Mouse (Mus musculus): ENCODE measurements around the gene Sox8. TPM values are rescaled to one million over a fixed set of nuclear protein-coding genes. Genes with fewer than 3 reads are reported as not detected.

Gene Sox8
- polyA plus RNA-seq, 1 experiment from 2014 or later: 8.0 TPM

DNA sequence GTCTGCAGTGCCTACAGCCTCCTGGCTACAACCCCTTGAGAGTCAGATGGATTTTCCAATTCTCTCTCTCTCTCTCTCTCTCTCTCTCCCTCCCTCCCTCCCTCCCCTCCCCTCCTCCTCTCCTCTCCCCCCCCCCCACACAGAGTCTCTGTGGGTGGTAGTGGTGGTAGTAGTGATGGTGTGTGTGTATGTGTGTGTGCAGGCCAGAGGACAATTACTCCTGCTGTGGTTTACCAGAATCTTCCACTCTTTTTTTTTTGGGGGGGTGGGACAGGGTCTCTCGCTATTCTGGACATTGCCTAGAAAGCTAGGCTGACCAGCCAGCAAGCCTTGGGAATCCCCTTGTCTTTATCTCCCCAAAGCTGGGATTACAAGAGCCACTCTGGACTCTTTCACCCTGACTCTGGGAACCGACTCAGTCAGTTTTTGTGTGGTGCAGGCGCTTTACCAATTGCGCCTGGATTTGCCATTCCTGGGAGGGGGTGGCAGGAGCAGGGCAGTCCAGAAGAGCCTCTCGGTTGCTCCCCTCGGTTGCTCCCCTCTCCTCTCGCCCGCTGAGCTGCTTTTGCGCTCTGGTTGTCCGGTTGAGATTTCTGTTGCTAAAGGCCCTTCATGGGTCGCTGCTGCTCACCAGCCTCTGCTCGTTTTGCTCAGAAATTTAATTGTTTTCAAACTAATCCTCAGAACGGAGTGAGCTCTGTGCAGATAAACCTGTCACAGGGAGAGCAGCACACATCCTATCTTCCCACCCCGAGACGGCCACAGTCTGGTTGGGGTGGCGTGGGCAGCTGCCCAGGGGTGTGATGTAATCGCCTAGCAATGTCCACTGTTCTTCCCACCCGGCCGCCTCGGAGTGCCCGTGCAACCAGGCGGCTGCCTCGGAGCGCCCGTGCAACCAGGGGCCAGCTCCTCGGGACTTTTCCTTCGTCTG is 31.3 kb downstream of the Sox8 start:
- H3K27me3 ChIP-seq (ENCODE audit: control insufficient read depth, insufficient read depth, low read length): no peaks in the 10 kb centered on the region
- no peak overlapping the region for H3K4me3 ChIP-seq (ENCODE audit: low read depth, low read length)
- no peak overlapping the region for H3K9ac ChIP-seq (replicated peaks; ENCODE audit: low read depth, low read length)
- no peak overlapping the region for H3K27ac ChIP-seq (ENCODE audit: low read length)
- H3K36me3 ChIP-seq (ENCODE audit: control insufficient read depth, insufficient read depth, low read length): no peaks in the 10 kb centered on the region
- no peak overlapping the region for H3K4me2 ChIP-seq (replicated peaks; ENCODE audit: low read depth, low read length)
- WGBS: 37% methylated on average over 27 of the region's 27 CpGs
- H3K4me1 ChIP-seq (ENCODE audit: control insufficient read depth, insufficient read depth, low read length): no peaks in the 10 kb centered on the region
- no peaks in the 10 kb centered on the region for H3K9me3 ChIP-seq (ENCODE audit: control insufficient read depth, low read depth, low read length)
- no peak for ATAC-seq (ENCODE audit: insufficient number of reproducible peaks, insufficient read depth, low FRiP score, low read depth)

DNA sequence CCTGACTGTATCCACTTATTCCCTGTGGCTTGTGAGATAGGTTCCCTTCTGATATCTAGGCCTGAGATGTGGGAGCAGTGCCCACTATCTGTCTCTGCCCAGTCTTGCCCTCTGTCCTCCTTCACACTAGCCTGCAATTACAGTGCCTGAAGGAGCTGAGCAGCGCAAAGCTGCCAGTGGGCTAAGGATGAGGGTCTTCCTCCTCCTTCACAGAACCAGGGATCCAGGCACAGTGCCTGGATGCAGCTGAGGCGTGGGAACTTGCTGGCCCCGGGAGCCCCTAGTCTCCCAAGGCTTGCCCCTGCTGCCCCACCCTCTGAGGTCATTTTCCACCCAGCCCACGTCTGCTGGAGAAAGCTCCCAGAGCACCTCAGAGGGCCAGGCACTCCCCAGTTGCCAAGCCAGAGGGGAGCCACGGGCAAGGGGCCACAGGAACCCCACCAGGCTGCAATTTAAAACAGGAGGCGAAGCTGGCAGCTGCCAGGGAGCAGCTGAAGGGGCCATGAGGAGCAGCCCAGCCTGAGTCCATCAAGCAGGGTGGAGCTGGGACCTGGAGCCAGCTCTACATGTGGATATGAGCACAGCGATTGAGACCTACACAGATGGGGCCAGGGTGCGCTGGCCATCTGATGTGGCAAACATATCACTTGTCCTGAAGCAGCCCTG is 40.0 kb downstream of the Sox8 start:
- Histone ChIP-seq H3K4me2 (replicated peaks; ENCODE audit: low read depth, low read length) (no peak overlapping the region), H3K27ac (ENCODE audit: low read length) (no peak overlapping the region), H3K27me3 (ENCODE audit: control insufficient read depth, insufficient read depth, low read length) (no peaks in the 10 kb centered on the region), H3K4me1 (ENCODE audit: control insufficient read depth, insufficient read depth, low read length) (no peaks in the 10 kb centered on the region), H3K9me3 (ENCODE audit: control insufficient read depth, low read depth, low read length) (no peaks in the 10 kb centered on the region), H3K9ac (replicated peaks; ENCODE audit: low read depth, low read length) (no peak overlapping the region), H3K36me3 (ENCODE audit: control insufficient read depth, insufficient read depth, low read length) (no peaks in the 10 kb centered on the region), H3K4me3 (ENCODE audit: low read depth, low read length) (no peak overlapping the region)
- ATAC-seq (ENCODE audit: insufficient number of reproducible peaks, insufficient read depth, low FRiP score, low read depth): no peak
- WGBS: 61% methylated on average over 8 of the region's 8 CpGs

DNA sequence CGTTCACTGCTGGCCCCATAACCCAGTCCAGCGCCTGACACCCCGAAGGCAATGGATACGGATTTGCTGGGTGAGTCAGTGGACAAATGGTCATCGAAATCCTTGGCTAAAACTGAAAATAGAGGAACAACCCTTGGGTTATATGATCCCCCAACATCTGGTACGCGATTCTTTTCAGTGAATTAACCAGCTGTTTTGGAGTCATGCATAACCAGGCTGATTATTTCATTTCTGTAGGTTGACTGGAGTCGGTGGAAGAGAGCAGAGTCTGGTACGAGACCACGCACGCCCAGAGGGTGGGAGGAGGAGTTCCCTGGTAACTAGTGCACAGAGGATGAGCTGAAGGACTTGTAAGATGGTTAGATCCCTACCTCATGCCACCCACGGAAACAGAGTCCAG is 48.4 kb downstream of the Sox8 start:
- H3K4me1 ChIP-seq (ENCODE audit: control insufficient read depth, insufficient read depth, low read length): no peaks in the 10 kb centered on the region

DNA sequence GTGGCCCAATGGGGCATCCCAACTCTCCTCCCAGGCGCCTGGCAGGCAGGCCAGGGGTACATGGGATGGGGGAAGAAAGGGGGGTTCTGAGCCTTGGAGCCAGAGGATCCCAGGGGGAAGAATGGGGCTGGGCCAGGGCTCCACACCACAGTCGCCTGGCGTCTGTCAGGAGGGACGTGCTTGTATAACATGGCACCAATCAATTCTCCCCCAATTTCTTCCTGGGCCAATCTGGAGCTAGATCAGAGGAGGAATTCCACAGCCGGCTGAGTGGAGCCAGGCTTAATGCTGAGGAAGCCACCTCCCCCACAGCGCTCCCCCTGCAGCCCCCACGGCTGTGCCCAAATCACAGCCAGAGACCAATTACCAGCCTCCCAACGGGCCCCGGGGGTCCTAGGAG is 50.0 kb downstream of the Sox8 start:
- no peak overlapping the region for H3K4me2 ChIP-seq (replicated peaks; ENCODE audit: low read depth, low read length)
- H3K27ac ChIP-seq (ENCODE audit: low read length): no peak overlapping the region
- H3K4me3 ChIP-seq (ENCODE audit: low read depth, low read length): no peak overlapping the region
- H3K27me3 ChIP-seq (ENCODE audit: control insufficient read depth, insufficient read depth, low read length): no peaks in the 10 kb centered on the region
- no peak for ATAC-seq (ENCODE audit: insufficient number of reproducible peaks, insufficient read depth, low FRiP score, low read depth)
- H3K9me3 ChIP-seq (ENCODE audit: control insufficient read depth, low read depth, low read length): no peaks in the 10 kb centered on the region
- H3K4me1 ChIP-seq (ENCODE audit: control insufficient read depth, insufficient read depth, low read length): no peaks in the 10 kb centered on the region
- H3K36me3 ChIP-seq (ENCODE audit: control insufficient read depth, insufficient read depth, low read length): no peaks in the 10 kb centered on the region
- 27% methylated on average over 9 of the region's 9 CpGs for WGBS
- no peak overlapping the region for H3K9ac ChIP-seq (replicated peaks; ENCODE audit: low read depth, low read length)

More for the DNA sequence above, 48.4 kb downstream of the Sox8 start:
- Histone ChIP-seq H3K4me3 (ENCODE audit: low read depth, low read length) (no peak overlapping the region), H3K9me3 (ENCODE audit: control insufficient read depth, low read depth, low read length) (no peaks in the 10 kb centered on the region), H3K36me3 (ENCODE audit: control insufficient read depth, insufficient read depth, low read length) (no peaks in the 10 kb centered on the region), H3K27me3 (ENCODE audit: control insufficient read depth, insufficient read depth, low read length) (no peaks in the 10 kb centered on the region), H3K9ac (replicated peaks; ENCODE audit: low read depth, low read length) (no peak overlapping the region), H3K4me2 (replicated peaks; ENCODE audit: low read depth, low read length) (no peak overlapping the region), H3K27ac (ENCODE audit: low read length) (no peak overlapping the region)
- ATAC-seq (ENCODE audit: insufficient number of reproducible peaks, insufficient read depth, low FRiP score, low read depth): no peak
- WGBS: 83% methylated on average over 12 of the region's 12 CpGs

DNA sequence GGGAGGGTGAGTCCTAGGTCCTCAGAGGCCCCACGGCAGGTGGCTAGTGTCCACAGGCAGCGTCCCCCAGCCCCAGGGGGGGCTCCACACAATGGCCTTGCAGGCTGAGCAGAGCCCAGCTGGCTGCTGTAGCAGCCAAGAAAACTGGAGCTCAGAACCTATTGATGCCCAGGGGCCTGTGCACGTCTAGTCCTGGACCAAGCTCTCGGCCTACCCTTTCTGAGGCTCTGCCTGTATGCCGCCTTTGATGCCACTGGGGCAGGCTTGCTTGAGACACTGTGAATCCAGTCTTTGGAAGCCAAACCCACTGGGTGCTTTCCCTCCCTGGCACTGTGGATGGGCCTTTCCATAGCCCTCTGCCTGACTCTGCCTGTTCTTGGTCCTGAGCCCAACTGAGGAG is 51.0 kb downstream of the Sox8 start:
- Histone ChIP-seq H3K9ac (replicated peaks; ENCODE audit: low read depth, low read length) (no peak overlapping the region), H3K4me1 (ENCODE audit: control insufficient read depth, insufficient read depth, low read length) (no peaks in the 10 kb centered on the region), H3K36me3 (ENCODE audit: control insufficient read depth, insufficient read depth, low read length) (no peaks in the 10 kb centered on the region), H3K9me3 (ENCODE audit: control insufficient read depth, low read depth, low read length) (no peaks in the 10 kb centered on the region), H3K4me2 (replicated peaks; ENCODE audit: low read depth, low read length) (no peak overlapping the region), H3K27me3 (ENCODE audit: control insufficient read depth, insufficient read depth, low read length) (no peaks in the 10 kb centered on the region), H3K4me3 (ENCODE audit: low read depth, low read length) (no peak overlapping the region), H3K27ac (ENCODE audit: low read length) (no peak overlapping the region)
- WGBS: 81% methylated on average over 5 of the region's 5 CpGs
- no peak for ATAC-seq (ENCODE audit: insufficient number of reproducible peaks, insufficient read depth, low FRiP score, low read depth)

DNA sequence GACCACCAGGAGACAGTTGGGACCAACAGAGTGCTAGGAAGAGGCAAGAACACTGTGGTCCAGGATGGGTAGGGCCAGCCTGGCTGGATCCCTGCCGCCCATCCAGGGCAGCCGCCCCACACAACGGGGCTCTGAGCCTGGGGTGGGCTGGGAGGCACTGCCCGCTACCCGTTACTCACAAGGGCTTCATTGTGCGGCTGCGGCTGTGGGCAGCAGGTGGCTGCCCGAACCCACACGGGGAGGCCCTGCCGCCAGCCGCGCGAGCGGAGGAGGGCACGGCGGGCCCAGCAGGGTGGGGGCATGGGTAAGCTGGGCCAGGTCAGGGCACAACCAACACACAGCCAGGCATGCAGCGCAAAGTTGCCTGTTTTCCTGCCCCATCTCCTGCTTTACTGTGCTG is 52.3 kb downstream of the Sox8 start:
- Histone ChIP-seq H3K4me3 (ENCODE audit: low read depth, low read length) (no peak overlapping the region), H3K36me3 (ENCODE audit: control insufficient read depth, insufficient read depth, low read length) (no peaks in the 10 kb centered on the region), H3K9me3 (ENCODE audit: control insufficient read depth, low read depth, low read length) (no peaks in the 10 kb centered on the region), H3K27ac (ENCODE audit: low read length) (no peak overlapping the region), H3K9ac (replicated peaks; ENCODE audit: low read depth, low read length) (no peak overlapping the region), H3K27me3 (ENCODE audit: control insufficient read depth, insufficient read depth, low read length) (no peaks in the 10 kb centered on the region), H3K4me1 (ENCODE audit: control insufficient read depth, insufficient read depth, low read length) (no peaks in the 10 kb centered on the region), H3K4me2 (replicated peaks; ENCODE audit: low read depth, low read length) (no peak overlapping the region)
- ATAC-seq (ENCODE audit: insufficient number of reproducible peaks, insufficient read depth, low FRiP score, low read depth): peak; percentile 28; the same call in 1 of the 2 replicates
- WGBS: 81% methylated on average over 17 of the region's 17 CpGs

DNA sequence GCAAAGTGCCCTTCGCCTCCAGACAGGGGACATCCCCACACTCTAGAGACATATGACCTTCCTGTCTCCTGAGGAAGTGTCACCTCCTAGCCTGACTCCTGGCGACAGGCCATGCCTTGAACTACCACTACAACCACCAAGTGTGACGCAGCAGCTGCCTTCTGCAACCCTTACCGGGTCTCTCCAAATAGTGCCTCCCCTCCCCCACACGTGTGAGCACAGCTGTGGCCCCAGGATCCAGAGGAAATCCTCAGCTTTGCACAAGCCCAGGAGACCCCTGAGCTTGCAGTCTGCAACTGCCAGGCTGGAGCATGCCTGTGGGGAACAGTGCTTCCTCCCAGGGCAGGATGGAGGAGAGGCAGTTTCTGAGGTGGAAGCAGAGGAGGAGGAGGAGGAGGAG is 54.2 kb downstream of the Sox8 start:
- H3K36me3 ChIP-seq (ENCODE audit: control insufficient read depth, insufficient read depth, low read length): no peaks in the 10 kb centered on the region
- no peak for ATAC-seq (ENCODE audit: insufficient number of reproducible peaks, insufficient read depth, low FRiP score, low read depth)
- H3K27me3 ChIP-seq (ENCODE audit: control insufficient read depth, insufficient read depth, low read length): no peaks in the 10 kb centered on the region
- WGBS: 24% methylated on average over 5 of the region's 5 CpGs
- H3K4me2 ChIP-seq (replicated peaks; ENCODE audit: low read depth, low read length): no peak overlapping the region
- H3K9me3 ChIP-seq (ENCODE audit: control insufficient read depth, low read depth, low read length): no peaks in the 10 kb centered on the region
- H3K4me1 ChIP-seq (ENCODE audit: control insufficient read depth, insufficient read depth, low read length): no peaks in the 10 kb centered on the region
- H3K4me3 ChIP-seq (ENCODE audit: low read depth, low read length): no peak overlapping the region
- no peak overlapping the region for H3K9ac ChIP-seq (replicated peaks; ENCODE audit: low read depth, low read length)
- H3K27ac ChIP-seq (ENCODE audit: low read length): no peak overlapping the region

Data from stomach, embryonic 14.5 days (tissue).